Mouse (Mus musculus): ENCODE measurements at regions not wholly inside any gene's neighbourhood (a gene's known extent, or its start where the extent isn't known, plus 50 kb on each side); places are given as distances from the start of the nearest gene placed in this dataset. TPM values are rescaled to one million over a fixed set of nuclear protein-coding genes. Genes with fewer than 3 reads are reported as not detected.

MicroRNAs encoded in the stretch of these regions (microRNA counts, 519-probe panel; counts per million panel counts)
- microRNA mmu-miR-1193: 2,967 counts per million, percentile 52 among the panel's probes with 10 or more counts
- 2,087 counts per million, percentile 27 among the panel's probes with 10 or more counts for microRNA mmu-miR-1197
- microRNA mmu-miR-134: 3,733 counts per million, percentile 75 among the panel's probes with 10 or more counts
- microRNA mmu-miR-154: 3,782 counts per million, percentile 75 among the panel's probes with 10 or more counts
- microRNA mmu-miR-299: not detected
- microRNA mmu-miR-300: 4,238 counts per million, percentile 84 among the panel's probes with 10 or more counts
- microRNA mmu-miR-3072: not detected
- 3,611 counts per million, percentile 72 among the panel's probes with 10 or more counts for microRNA mmu-miR-323-3p
- microRNA mmu-miR-323-5p: 1,826 counts per million, percentile 14 among the panel's probes with 10 or more counts
- 4,687 counts per million, percentile 92 among the panel's probes with 10 or more counts for microRNA mmu-miR-329
- microRNA mmu-miR-369-3p: 4,515 counts per million, percentile 89 among the panel's probes with 10 or more counts
- 3,146 counts per million, percentile 57 among the panel's probes with 10 or more counts for microRNA mmu-miR-369-5p
- microRNA mmu-miR-376a: 4,157 counts per million, percentile 83 among the panel's probes with 10 or more counts
- microRNA mmu-miR-376b: 4,515 counts per million, percentile 89 among the panel's probes with 10 or more counts
- microRNA mmu-miR-376c: 4,377 counts per million, percentile 87 among the panel's probes with 10 or more counts
- 4,418 counts per million, percentile 87 among the panel's probes with 10 or more counts for microRNA mmu-miR-377
- 3,203 counts per million, percentile 59 among the panel's probes with 10 or more counts for microRNA mmu-miR-379
- microRNA mmu-miR-380-3p: 2,323 counts per million, percentile 36 among the panel's probes with 10 or more counts
- microRNA mmu-miR-380-5p: 725 counts per million, percentile 2 among the panel's probes with 10 or more counts
- microRNA mmu-miR-381: 3,872 counts per million, percentile 76 among the panel's probes with 10 or more counts
- microRNA mmu-miR-382: 4,409 counts per million, percentile 87 among the panel's probes with 10 or more counts
- microRNA mmu-miR-409-3p: 2,087 counts per million, percentile 27 among the panel's probes with 10 or more counts
- microRNA mmu-miR-409-5p: 2,690 counts per million, percentile 45 among the panel's probes with 10 or more counts
- microRNA mmu-miR-410: 4,605 counts per million, percentile 91 among the panel's probes with 10 or more counts
- 3,513 counts per million, percentile 70 among the panel's probes with 10 or more counts for microRNA mmu-miR-411
- microRNA mmu-miR-412: 1,508 counts per million, percentile 8 among the panel's probes with 10 or more counts
- microRNA mmu-miR-453: not detected
- 1,932 counts per million, percentile 20 among the panel's probes with 10 or more counts for microRNA mmu-miR-485
- 3,651 counts per million, percentile 73 among the panel's probes with 10 or more counts for microRNA mmu-miR-487b
- microRNA mmu-miR-494: not detected
- microRNA mmu-miR-495: 4,255 counts per million, percentile 84 among the panel's probes with 10 or more counts
- not detected for microRNA mmu-miR-496
- 3,285 counts per million, percentile 62 among the panel's probes with 10 or more counts for microRNA mmu-miR-539
- microRNA mmu-miR-541: 3,872 counts per million, percentile 76 among the panel's probes with 10 or more counts
- 4,043 counts per million, percentile 79 among the panel's probes with 10 or more counts for microRNA mmu-miR-543
- microRNA mmu-miR-544: not detected
- microRNA mmu-miR-654-3p: 2,192 counts per million, percentile 30 among the panel's probes with 10 or more counts
- microRNA mmu-miR-654-5p: not detected
- 1,646 counts per million, percentile 10 among the panel's probes with 10 or more counts for microRNA mmu-miR-666-3p
- not detected for microRNA mmu-miR-666-5p
- 3,171 counts per million, percentile 58 among the panel's probes with 10 or more counts for microRNA mmu-miR-667
- 2,005 counts per million, percentile 22 among the panel's probes with 10 or more counts for microRNA mmu-miR-668
- not detected for microRNA mmu-miR-679
- microRNA mmu-miR-758: not detected
- 562 counts per million, percentile 1 among the panel's probes with 10 or more counts for microRNA mmu-miR-882

Small RNA genes in the stretch of these regions (microRNA-seq; reads per million reads assigned to microRNA genes)
- gene Gm24321 (not detected), gene Gm25252 (not detected), gene Gm25750 (not detected), gene Gm27379 (0.78 reads per million), gene Gm44322 (not detected), gene Mir1193 (1,749 reads per million, percentile 78 among the genes with 10 or more reads in this experiment), gene Mir1197 (6.5 reads per million, percentile 15 among the genes with 10 or more reads in this experiment), gene Mir134 (1,874 reads per million, percentile 79 among the genes with 10 or more reads in this experiment), gene Mir154 (2,059 reads per million, percentile 80 among the genes with 10 or more reads in this experiment), gene Mir299a (not detected), gene Mir299b (not detected), gene Mir300 (923 reads per million, percentile 70 among the genes with 10 or more reads in this experiment), gene Mir3072 (88.2 reads per million, percentile 46 among the genes with 10 or more reads in this experiment), gene Mir323 (800 reads per million, percentile 69 among the genes with 10 or more reads in this experiment), gene Mir329 (446 reads per million, percentile 63 among the genes with 10 or more reads in this experiment), gene Mir369 (5,609 reads per million, percentile 89 among the genes with 10 or more reads in this experiment), gene Mir376a (not detected), gene Mir376b (513 reads per million, percentile 65 among the genes with 10 or more reads in this experiment), gene Mir376c (941 reads per million, percentile 71 among the genes with 10 or more reads in this experiment), gene Mir377 (139 reads per million, percentile 52 among the genes with 10 or more reads in this experiment), gene Mir379 (8,401 reads per million, percentile 92 among the genes with 10 or more reads in this experiment), gene Mir380 (not detected), gene Mir381 (3,226 reads per million, percentile 84 among the genes with 10 or more reads in this experiment), gene Mir382 (4,510 reads per million, percentile 87 among the genes with 10 or more reads in this experiment), gene Mir409 (not detected), gene Mir410 (221 reads per million, percentile 58 among the genes with 10 or more reads in this experiment), gene Mir411 (12,243 reads per million, percentile 95 among the genes with 10 or more reads in this experiment), gene Mir412 (119 reads per million, percentile 51 among the genes with 10 or more reads in this experiment), gene Mir453 (not detected), gene Mir485 (293 reads per million, percentile 60 among the genes with 10 or more reads in this experiment), gene Mir487b (10,420 reads per million, percentile 94 among the genes with 10 or more reads in this experiment), gene Mir494 (550 reads per million, percentile 67 among the genes with 10 or more reads in this experiment), gene Mir495 (135 reads per million, percentile 52 among the genes with 10 or more reads in this experiment), gene Mir496a (278 reads per million, percentile 59 among the genes with 10 or more reads in this experiment), gene Mir539 (not detected), gene Mir541 (5,681 reads per million, percentile 90 among the genes with 10 or more reads in this experiment), gene Mir543 (540 reads per million, percentile 66 among the genes with 10 or more reads in this experiment), gene Mir544 (3.9 reads per million, percentile 9 among the genes with 10 or more reads in this experiment), gene Mir654 (not detected), gene Mir666 (78.8 reads per million, percentile 45 among the genes with 10 or more reads in this experiment), gene Mir667 (208 reads per million, percentile 57 among the genes with 10 or more reads in this experiment), gene Mir668 (66.9 reads per million, percentile 42 among the genes with 10 or more reads in this experiment), gene Mir679 (177 reads per million, percentile 55 among the genes with 10 or more reads in this experiment), gene Mir758 (36.7 reads per million, percentile 35 among the genes with 10 or more reads in this experiment), gene Mir882 (not detected)

Data from stomach, embryonic 14.5 days (tissue).